Mouse (Mus musculus): ENCODE measurements around the gene Tmtc1. TPM values are rescaled to one million over a fixed set of nuclear protein-coding genes. Genes with fewer than 3 reads are reported as not detected.

Gene Tmtc1
- polyA plus RNA-seq, 1 experiment: 0.01 TPM

DNA sequence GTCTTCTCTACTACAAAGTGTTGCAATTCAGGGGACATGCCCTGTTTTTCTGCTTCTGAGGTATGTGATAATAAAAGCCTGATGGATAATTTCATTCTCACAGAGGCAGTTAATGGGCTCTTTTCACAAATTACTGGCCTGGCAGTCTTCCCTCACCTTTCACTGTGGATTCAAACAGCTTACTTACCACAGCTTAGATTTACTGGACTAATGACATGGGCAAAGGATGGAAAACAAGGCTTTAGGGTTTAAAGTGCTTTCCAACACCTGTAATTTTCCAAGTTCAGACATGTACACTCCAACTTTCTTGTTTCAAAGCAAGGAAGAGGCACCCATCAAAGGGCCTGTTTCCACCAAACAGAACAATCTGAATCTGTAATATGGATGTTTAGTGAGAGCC lies 129.1 kb downstream of the Tmtc1 start:
- no peak overlapping the region for H3K4me2 ChIP-seq (ENCODE audit: low read depth)
- H3K27me3 ChIP-seq (ENCODE audit: control insufficient read depth, insufficient read depth, insufficient read length): no peaks in the 10 kb centered on the region
- no peak overlapping the region for H3ac ChIP-seq (ENCODE audit: control insufficient read depth, insufficient read length)
- H3K79me2 ChIP-seq (ENCODE audit: control insufficient read depth, insufficient read depth): no peaks in the 10 kb centered on the region
- no peaks in the 10 kb centered on the region for H3K36me3 ChIP-seq (ENCODE audit: control insufficient read depth, insufficient read depth)
- H3K4me3 ChIP-seq: no peak overlapping the region
- TF ChIP-seq MYOD1 (IDR thresholded peaks at IDR 0.05; ENCODE audit: control insufficient read depth in 1 of 3, insufficient read length in 2 of 3, low read depth in 2 of 3) (no peak), TCF12 (IDR thresholded peaks at IDR 0.05; ENCODE audit: insufficient read depth, poor library complexity, severe bottlenecking) (no peak), USF1 (IDR thresholded peaks at IDR 0.05; ENCODE audit: low read depth) (no peak), POLR2AphosphoS2 (IDR thresholded peaks at IDR 0.05; ENCODE audit: insufficient read length, low read depth) (no peak), E2F4 (IDR thresholded peaks at IDR 0.05; ENCODE audit: insufficient read depth) (no peak), TCF3 (IDR thresholded peaks at IDR 0.05; ENCODE audit: insufficient read length, low read depth) (no peak), SRF (IDR thresholded peaks at IDR 0.05; ENCODE audit: control insufficient read depth, insufficient read length, low read depth) (no peak)

GRCm38 (mm10) chr6:148310981-148311380 lies 133.2 kb downstream of the Tmtc1 start:
- Histone ChIP-seq H3ac (ENCODE audit: control insufficient read depth, insufficient read length) (no peak overlapping the region), H3K27me3 (ENCODE audit: control insufficient read depth, insufficient read depth, insufficient read length) (no peaks in the 10 kb centered on the region), H3K4me3 (no peak overlapping the region), H3K4me2 (ENCODE audit: low read depth) (no peak overlapping the region), H3K36me3 (ENCODE audit: control insufficient read depth, insufficient read depth) (no peaks in the 10 kb centered on the region), H3K79me2 (ENCODE audit: control insufficient read depth, insufficient read depth) (no peaks in the 10 kb centered on the region)
- TF ChIP-seq CEBPB (IDR thresholded peaks at IDR 0.05; ENCODE audit: insufficient read depth, poor library complexity, severe bottlenecking) (no peak), TCF3 (IDR thresholded peaks at IDR 0.05; ENCODE audit: insufficient read length, low read depth) (no peak), MAX (IDR thresholded peaks at IDR 0.05; ENCODE audit: low read depth) (no peak), POLR2AphosphoS2 (IDR thresholded peaks at IDR 0.05; ENCODE audit: insufficient read length, low read depth) (no peak), USF1 (IDR thresholded peaks at IDR 0.05; ENCODE audit: low read depth) (no peak)

GRCm38 (mm10) chr6:148305821-148306220 lies 138.4 kb downstream of the Tmtc1 start:
- H3K4me2 ChIP-seq (ENCODE audit: low read depth): no peak overlapping the region
- H3K79me2 ChIP-seq (ENCODE audit: control insufficient read depth, insufficient read depth): no peaks in the 10 kb centered on the region
- H3K27me3 ChIP-seq (ENCODE audit: control insufficient read depth, insufficient read depth, insufficient read length): no peaks in the 10 kb centered on the region
- H3K4me3 ChIP-seq: no peak overlapping the region
- H3ac ChIP-seq (ENCODE audit: control insufficient read depth, insufficient read length): no peak overlapping the region
- no peaks in the 10 kb centered on the region for H3K36me3 ChIP-seq (ENCODE audit: control insufficient read depth, insufficient read depth)
- TF ChIP-seq MYOD1 (IDR thresholded peaks at IDR 0.05; ENCODE audit: control insufficient read depth in 1 of 3, insufficient read length in 2 of 3, low read depth in 2 of 3) (no peak), CEBPB (IDR thresholded peaks at IDR 0.05; ENCODE audit: insufficient read depth, poor library complexity, severe bottlenecking) (no peak), MAX (IDR thresholded peaks at IDR 0.05; ENCODE audit: low read depth) (no peak), SRF (IDR thresholded peaks at IDR 0.05; ENCODE audit: control insufficient read depth, insufficient read length, low read depth) (no peak), POLR2AphosphoS2 (IDR thresholded peaks at IDR 0.05; ENCODE audit: insufficient read length, low read depth) (no peak), E2F4 (IDR thresholded peaks at IDR 0.05; ENCODE audit: insufficient read depth) (no peak), USF1 (IDR thresholded peaks at IDR 0.05; ENCODE audit: low read depth) (no peak), MYOG (IDR thresholded peaks at IDR 0.05; ENCODE audit: control insufficient read depth in 1 of 3, insufficient read depth in 1 of 3, insufficient read length in 2 of 3, low read depth in 2 of 3) (no peak), POLR2A (IDR thresholded peaks at IDR 0.05; ENCODE audit: insufficient read length, low read depth) (no peak), TCF3 (IDR thresholded peaks at IDR 0.05; ENCODE audit: insufficient read length, low read depth) (no peak), TCF12 (IDR thresholded peaks at IDR 0.05; ENCODE audit: insufficient read depth, poor library complexity, severe bottlenecking) (no peak), REST (IDR thresholded peaks at IDR 0.05; ENCODE audit: insufficient read depth, insufficient read length) (no peak)

GRCm38 (mm10) chr6:148305191-148305590 lies 139.0 kb downstream of the Tmtc1 start:
- Histone ChIP-seq H3K27me3 (ENCODE audit: control insufficient read depth, insufficient read depth, insufficient read length) (no peaks in the 10 kb centered on the region), H3K4me3 (no peak overlapping the region), H3K36me3 (ENCODE audit: control insufficient read depth, insufficient read depth) (no peaks in the 10 kb centered on the region), H3K79me2 (ENCODE audit: control insufficient read depth, insufficient read depth) (no peaks in the 10 kb centered on the region), H3K4me2 (ENCODE audit: low read depth) (no peak overlapping the region), H3ac (ENCODE audit: control insufficient read depth, insufficient read length) (no peak overlapping the region)
- TF ChIP-seq TCF12 (IDR thresholded peaks at IDR 0.05; ENCODE audit: insufficient read depth, poor library complexity, severe bottlenecking) (no peak), TCF3 (IDR thresholded peaks at IDR 0.05; ENCODE audit: insufficient read length, low read depth) (no peak), SRF (IDR thresholded peaks at IDR 0.05; ENCODE audit: control insufficient read depth, insufficient read length, low read depth) (no peak), E2F4 (IDR thresholded peaks at IDR 0.05; ENCODE audit: insufficient read depth) (no peak), MAX (IDR thresholded peaks at IDR 0.05; ENCODE audit: low read depth) (no peak), MYOD1 (IDR thresholded peaks at IDR 0.05; ENCODE audit: control insufficient read depth in 1 of 3, insufficient read length in 2 of 3, low read depth in 2 of 3) (no peak), POLR2AphosphoS2 (IDR thresholded peaks at IDR 0.05; ENCODE audit: insufficient read length, low read depth) (no peak), POLR2A (IDR thresholded peaks at IDR 0.05; ENCODE audit: insufficient read length, low read depth) (no peak), USF1 (IDR thresholded peaks at IDR 0.05; ENCODE audit: low read depth) (no peak), REST (IDR thresholded peaks at IDR 0.05; ENCODE audit: insufficient read depth, insufficient read length) (no peak), MYOG (IDR thresholded peaks at IDR 0.05; ENCODE audit: control insufficient read depth in 1 of 3, insufficient read depth in 1 of 3, insufficient read length in 2 of 3, low read depth in 2 of 3) (no peak), CEBPB (IDR thresholded peaks at IDR 0.05; ENCODE audit: insufficient read depth, poor library complexity, severe bottlenecking) (no peak)

DNA sequence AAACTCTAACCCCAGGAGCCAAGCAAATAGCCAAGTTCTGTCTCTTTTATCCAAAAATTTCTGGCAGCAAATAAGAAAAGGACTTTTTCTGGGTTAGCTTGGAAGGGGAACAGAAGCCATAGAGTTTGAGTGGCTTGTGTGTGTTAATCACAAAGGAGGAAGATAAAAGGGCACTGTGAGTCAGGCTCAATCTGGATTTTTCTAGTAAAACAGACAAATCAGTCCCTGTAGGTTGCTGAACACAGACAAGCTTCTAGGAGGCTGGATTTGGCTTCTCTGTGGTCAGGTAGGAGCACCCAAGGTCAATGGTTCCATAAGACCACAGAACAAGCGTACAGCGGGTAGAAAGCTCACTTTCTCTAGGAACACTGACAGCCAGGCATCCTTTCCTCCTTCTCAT lies 141.9 kb downstream of the Tmtc1 start:
- no peak overlapping the region for H3ac ChIP-seq (ENCODE audit: control insufficient read depth, insufficient read length)
- H3K4me3 ChIP-seq: no peak overlapping the region
- no peaks in the 10 kb centered on the region for H3K36me3 ChIP-seq (ENCODE audit: control insufficient read depth, insufficient read depth)
- TF ChIP-seq POLR2A (IDR thresholded peaks at IDR 0.05; ENCODE audit: insufficient read length, low read depth) (no peak), CEBPB (IDR thresholded peaks at IDR 0.05; ENCODE audit: insufficient read depth, poor library complexity, severe bottlenecking) (no peak), TCF12 (IDR thresholded peaks at IDR 0.05; ENCODE audit: insufficient read depth, poor library complexity, severe bottlenecking) (no peak), REST (IDR thresholded peaks at IDR 0.05; ENCODE audit: insufficient read depth, insufficient read length) (no peak), MAX (IDR thresholded peaks at IDR 0.05; ENCODE audit: low read depth) (no peak), MYOD1 (IDR thresholded peaks at IDR 0.05; ENCODE audit: control insufficient read depth in 1 of 3, insufficient read length in 2 of 3, low read depth in 2 of 3) (no peak), TCF3 (IDR thresholded peaks at IDR 0.05; ENCODE audit: insufficient read length, low read depth) (no peak), POLR2AphosphoS2 (IDR thresholded peaks at IDR 0.05; ENCODE audit: insufficient read length, low read depth) (no peak), E2F4 (IDR thresholded peaks at IDR 0.05; ENCODE audit: insufficient read depth) (no peak), USF1 (IDR thresholded peaks at IDR 0.05; ENCODE audit: low read depth) (no peak), MYOG (IDR thresholded peaks at IDR 0.05; ENCODE audit: control insufficient read depth in 1 of 3, insufficient read depth in 1 of 3, insufficient read length in 2 of 3, low read depth in 2 of 3) (no peak), SRF (IDR thresholded peaks at IDR 0.05; ENCODE audit: control insufficient read depth, insufficient read length, low read depth) (no peak)
- H3K27me3 ChIP-seq (ENCODE audit: control insufficient read depth, insufficient read depth, insufficient read length): no peaks in the 10 kb centered on the region
- H3K79me2 ChIP-seq (ENCODE audit: control insufficient read depth, insufficient read depth): no peaks in the 10 kb centered on the region
- H3K4me2 ChIP-seq (ENCODE audit: low read depth): no peak overlapping the region

Measured in myocyte (in vitro differentiated cells).